Mouse (Mus musculus): ENCODE data around the gene Foxn3. TPM values are rescaled to one million over a fixed set of nuclear protein-coding genes. Genes with fewer than 3 reads are reported as not detected.

The Foxn3 gene
- polyA plus RNA-seq, 1 experiment from 2014 or later, result 41.9 TPM

DNA sequence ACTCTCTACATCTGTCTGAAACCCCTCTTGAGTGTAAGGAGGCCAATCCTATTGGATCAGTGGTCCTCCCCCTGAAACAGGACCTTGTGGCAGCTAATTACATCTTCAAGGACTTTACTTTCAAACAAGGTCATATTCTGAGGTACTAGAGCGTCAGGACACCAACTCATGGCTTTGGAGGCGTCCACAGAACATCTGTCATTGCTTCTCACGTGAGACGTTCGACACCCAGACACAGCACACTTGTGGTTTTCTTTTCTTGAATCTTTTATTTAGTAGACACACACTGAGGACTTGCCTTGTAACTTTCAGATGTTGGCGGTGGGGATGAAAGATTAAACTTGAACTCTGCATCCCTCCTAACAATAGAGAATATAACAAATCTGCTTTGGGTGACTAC is 265.1 kb downstream of the Foxn3 start:
- no peak overlapping the region for H3K27ac ChIP-seq (ENCODE audit: low read depth, low read length)
- ATAC-seq, result no peak
- 73% methylated on average over 6 of the region's 6 CpGs for WGBS
- no peaks in the 10 kb centered on the region for H3K27me3 ChIP-seq (replicated peaks; ENCODE audit: control insufficient read depth, insufficient read depth, low read length)
- no peak overlapping the region for H3K9ac ChIP-seq (ENCODE audit: low read depth, low read length)
- H3K36me3 ChIP-seq (ENCODE audit: control insufficient read depth, insufficient read depth), result no peaks in the 10 kb centered on the region
- TF ChIP-seq CTCF (IDR thresholded peaks at IDR 0.05; ENCODE audit: low read depth), result no peak
- no peaks in the 10 kb centered on the region for H3K4me1 ChIP-seq (replicated peaks; ENCODE audit: control insufficient read depth, insufficient read depth, low read length)
- no peaks in the 10 kb centered on the region for H3K9me3 ChIP-seq (ENCODE audit: control insufficient read depth)
- H3K4me2 ChIP-seq (replicated peaks; ENCODE audit: low read depth), result no peak overlapping the region
- H3K4me3 ChIP-seq (ENCODE audit: low read depth, low read length), result no peak overlapping the region

DNA sequence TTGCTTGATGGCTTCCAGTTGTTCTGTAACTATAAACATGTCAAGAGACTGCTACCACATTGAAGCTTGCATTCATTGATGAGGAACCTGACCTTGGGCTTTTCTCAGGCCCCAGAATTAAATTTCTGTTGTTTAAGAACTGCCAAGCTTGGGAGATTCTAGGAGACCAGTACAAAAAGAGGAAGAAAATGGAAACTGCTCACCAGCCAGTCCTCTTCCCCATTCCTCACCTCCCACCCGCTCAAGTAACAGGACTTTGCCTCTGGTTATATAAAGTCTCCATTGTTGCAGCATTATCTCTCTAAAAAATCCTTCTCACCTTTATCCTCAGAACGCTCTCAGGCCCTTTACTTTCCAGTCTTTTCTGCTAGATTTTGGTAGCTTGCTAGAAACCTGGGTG is 265.6 kb downstream of the Foxn3 start:
- Histone ChIP-seq H3K27ac (ENCODE audit: low read depth, low read length) (no peak overlapping the region), H3K9ac (ENCODE audit: low read depth, low read length) (no peak overlapping the region), H3K9me3 (ENCODE audit: control insufficient read depth) (no peaks in the 10 kb centered on the region), H3K4me1 (replicated peaks; ENCODE audit: control insufficient read depth, insufficient read depth, low read length) (no peaks in the 10 kb centered on the region), H3K4me2 (replicated peaks; ENCODE audit: low read depth) (no peak overlapping the region), H3K36me3 (ENCODE audit: control insufficient read depth, insufficient read depth) (no peaks in the 10 kb centered on the region), H3K4me3 (ENCODE audit: low read depth, low read length) (no peak overlapping the region), H3K27me3 (replicated peaks; ENCODE audit: control insufficient read depth, insufficient read depth, low read length) (no peaks in the 10 kb centered on the region)
- WGBS, result 52% methylated on average over 2 of the region's 2 CpGs
- ATAC-seq, result no peak
- no peak for TF ChIP-seq CTCF (IDR thresholded peaks at IDR 0.05; ENCODE audit: low read depth)

DNA sequence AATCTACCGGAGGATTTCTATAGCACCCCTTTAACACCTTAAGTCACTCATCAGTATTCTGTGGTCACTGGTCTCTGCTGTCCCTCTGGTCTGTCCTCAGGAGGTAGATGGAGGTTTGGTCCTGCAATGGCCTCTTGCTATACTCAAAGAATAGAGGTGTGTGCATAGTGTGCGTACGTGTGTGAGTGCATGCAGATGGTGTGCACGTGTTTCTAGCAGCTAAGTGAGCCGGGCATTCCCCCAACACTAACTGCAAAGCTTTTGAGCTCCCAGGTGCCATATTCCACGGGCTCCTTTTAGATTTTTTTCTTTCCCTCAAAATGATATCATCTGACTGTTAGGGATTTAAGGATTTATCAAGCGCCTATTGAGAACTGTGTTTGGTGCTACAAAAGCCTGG is 269.9 kb downstream of the Foxn3 start:
- H3K27ac ChIP-seq (ENCODE audit: low read depth, low read length), result no peak overlapping the region
- no peak overlapping the region for H3K4me2 ChIP-seq (replicated peaks; ENCODE audit: low read depth)
- no peak overlapping the region for H3K9ac ChIP-seq (ENCODE audit: low read depth, low read length)
- no peak for ATAC-seq
- no peak overlapping the region for H3K4me3 ChIP-seq (ENCODE audit: low read depth, low read length)
- no peak for TF ChIP-seq CTCF (IDR thresholded peaks at IDR 0.05; ENCODE audit: low read depth)
- no peaks in the 10 kb centered on the region for H3K9me3 ChIP-seq (ENCODE audit: control insufficient read depth)
- H3K4me1 ChIP-seq (replicated peaks; ENCODE audit: control insufficient read depth, insufficient read depth, low read length), result no peaks in the 10 kb centered on the region
- no peaks in the 10 kb centered on the region for H3K27me3 ChIP-seq (replicated peaks; ENCODE audit: control insufficient read depth, insufficient read depth, low read length)
- peaks cover 12% of the 10 kb centered on the region for H3K36me3 ChIP-seq (ENCODE audit: control insufficient read depth, insufficient read depth)
- WGBS, result 76% methylated on average over 7 of the region's 7 CpGs

DNA sequence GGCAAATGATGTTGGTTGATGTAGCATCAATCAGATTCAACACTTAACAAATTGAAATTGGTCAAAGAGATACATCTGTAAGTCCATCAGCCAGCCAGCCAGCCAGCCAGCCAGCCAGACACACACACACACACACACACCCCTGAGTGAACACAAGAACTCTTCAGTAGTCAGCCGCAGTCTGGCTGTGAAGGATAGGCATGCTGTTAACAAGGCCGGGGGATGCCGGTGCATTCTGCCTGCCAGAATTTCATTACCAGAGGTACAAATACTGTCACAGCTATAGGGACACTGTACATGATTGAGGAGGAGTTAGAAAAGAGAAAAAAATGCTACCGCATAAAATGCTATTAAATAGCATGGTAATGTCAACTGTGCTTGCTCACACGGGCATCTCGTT is 271.2 kb downstream of the Foxn3 start:
- Histone ChIP-seq H3K4me3 (ENCODE audit: low read depth, low read length) (no peak overlapping the region), H3K27ac (ENCODE audit: low read depth, low read length) (no peak overlapping the region), H3K4me2 (replicated peaks; ENCODE audit: low read depth) (no peak overlapping the region), H3K36me3 (ENCODE audit: control insufficient read depth, insufficient read depth) (peaks cover 14% of the 10 kb centered on the region), H3K9ac (ENCODE audit: low read depth, low read length) (no peak overlapping the region), H3K4me1 (replicated peaks; ENCODE audit: control insufficient read depth, insufficient read depth, low read length) (no peaks in the 10 kb centered on the region), H3K9me3 (ENCODE audit: control insufficient read depth) (no peaks in the 10 kb centered on the region), H3K27me3 (replicated peaks; ENCODE audit: control insufficient read depth, insufficient read depth, low read length) (no peaks in the 10 kb centered on the region)
- no peak for TF ChIP-seq CTCF (IDR thresholded peaks at IDR 0.05; ENCODE audit: low read depth)
- WGBS, result 92% methylated on average over 6 of the region's 6 CpGs
- ATAC-seq, result no peak

DNA sequence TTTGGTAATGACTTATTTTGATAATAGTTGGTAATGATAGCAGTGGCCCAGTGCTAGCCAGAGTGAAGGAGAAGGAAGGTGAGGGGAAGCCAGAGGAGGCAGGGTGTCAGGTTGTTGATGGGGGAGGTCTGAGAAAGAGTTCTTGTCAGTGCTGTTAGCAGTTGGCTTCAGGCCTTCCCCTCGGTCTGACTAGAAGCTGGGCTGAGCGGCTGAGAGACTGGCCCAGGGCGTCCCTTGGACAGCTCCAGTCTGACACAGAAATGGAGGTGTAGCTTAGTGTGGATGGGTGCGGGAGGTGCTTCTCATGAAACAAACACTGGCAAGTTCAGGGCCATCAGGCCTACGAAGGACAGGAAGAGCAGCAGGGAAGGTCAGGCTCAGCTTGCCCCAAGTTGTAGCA is 276.3 kb downstream of the Foxn3 start:
- no peak overlapping the region for H3K9ac ChIP-seq (ENCODE audit: low read depth, low read length)
- WGBS, result 80% methylated on average over 5 of the region's 5 CpGs
- ATAC-seq, result no peak

DNA sequence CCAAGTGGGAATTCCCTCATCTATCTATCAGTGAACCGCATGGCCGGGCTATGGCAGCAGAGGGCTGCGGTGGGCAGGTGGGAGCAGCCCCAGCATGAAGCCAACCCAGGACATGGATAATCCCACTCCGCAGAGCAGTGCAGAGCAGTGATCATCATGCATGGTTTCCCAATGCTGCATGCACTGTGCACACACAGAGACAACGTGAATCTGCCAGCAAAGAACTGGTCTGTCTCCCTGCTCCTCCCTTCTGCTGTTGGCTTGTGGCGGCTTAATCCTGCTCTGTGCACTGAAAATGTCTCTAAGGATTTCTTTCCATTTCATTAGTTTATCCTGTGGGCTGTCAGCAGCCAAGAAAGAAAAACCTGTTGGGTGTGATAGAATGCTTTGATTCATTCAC is 276.7 kb downstream of the Foxn3 start:
- no peak for ATAC-seq
- no peaks in the 10 kb centered on the region for H3K27me3 ChIP-seq (replicated peaks; ENCODE audit: control insufficient read depth, insufficient read depth, low read length)
- H3K36me3 ChIP-seq (ENCODE audit: control insufficient read depth, insufficient read depth), result peaks cover 16% of the 10 kb centered on the region
- no peak overlapping the region for H3K4me2 ChIP-seq (replicated peaks; ENCODE audit: low read depth)
- no peak overlapping the region for H3K4me3 ChIP-seq (ENCODE audit: low read depth, low read length)
- 91% methylated on average over 6 of the region's 6 CpGs for WGBS
- no peak overlapping the region for H3K9ac ChIP-seq (ENCODE audit: low read depth, low read length)
- TF ChIP-seq CTCF (IDR thresholded peaks at IDR 0.05; ENCODE audit: low read depth), result no peak
- H3K9me3 ChIP-seq (ENCODE audit: control insufficient read depth), result no peaks in the 10 kb centered on the region
- no peaks in the 10 kb centered on the region for H3K4me1 ChIP-seq (replicated peaks; ENCODE audit: control insufficient read depth, insufficient read depth, low read length)
- H3K27ac ChIP-seq (ENCODE audit: low read depth, low read length), result no peak overlapping the region

More for the DNA sequence above, 276.3 kb downstream of the Foxn3 start:
- no peak overlapping the region for H3K4me2 ChIP-seq (replicated peaks; ENCODE audit: low read depth)
- peaks cover 16% of the 10 kb centered on the region for H3K36me3 ChIP-seq (ENCODE audit: control insufficient read depth, insufficient read depth)
- TF ChIP-seq CTCF (IDR thresholded peaks at IDR 0.05; ENCODE audit: low read depth), result no peak
- H3K4me3 ChIP-seq (ENCODE audit: low read depth, low read length), result no peak overlapping the region
- no peaks in the 10 kb centered on the region for H3K27me3 ChIP-seq (replicated peaks; ENCODE audit: control insufficient read depth, insufficient read depth, low read length)
- no peaks in the 10 kb centered on the region for H3K4me1 ChIP-seq (replicated peaks; ENCODE audit: control insufficient read depth, insufficient read depth, low read length)
- no peak overlapping the region for H3K27ac ChIP-seq (ENCODE audit: low read depth, low read length)
- no peaks in the 10 kb centered on the region for H3K9me3 ChIP-seq (ENCODE audit: control insufficient read depth)

DNA sequence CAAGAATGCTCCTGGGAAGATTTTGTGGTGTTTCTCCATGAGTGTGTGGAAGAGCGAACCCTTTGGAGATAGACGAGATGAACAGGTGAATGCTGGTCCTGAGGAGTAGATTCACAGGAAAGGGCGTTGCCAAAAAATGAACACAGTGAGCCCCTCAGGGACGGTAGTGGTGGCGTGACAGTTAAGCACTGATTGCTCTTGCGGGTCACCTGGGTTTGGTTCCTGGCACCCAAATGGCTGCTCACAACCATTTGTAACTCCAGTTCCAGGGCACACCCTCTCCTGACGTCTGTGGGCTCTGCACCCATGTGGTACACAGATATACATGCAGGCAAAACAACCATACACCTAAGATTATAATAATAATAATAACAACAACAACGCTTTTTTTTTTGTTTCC is 277.7 kb downstream of the Foxn3 start:
- no peaks in the 10 kb centered on the region; the same call in 1 of the 2 replicates for H3K4me1 ChIP-seq (replicated peaks; ENCODE audit: control insufficient read depth, insufficient read depth, low read length)
- 83% methylated on average over 8 of the region's 8 CpGs for WGBS
- H3K4me2 ChIP-seq (replicated peaks; ENCODE audit: low read depth), result no peak overlapping the region
- no peak overlapping the region for H3K9ac ChIP-seq (ENCODE audit: low read depth, low read length)
- no peaks in the 10 kb centered on the region for H3K9me3 ChIP-seq (ENCODE audit: control insufficient read depth)
- ATAC-seq, result no peak
- no peak overlapping the region for H3K4me3 ChIP-seq (ENCODE audit: low read depth, low read length)
- no peak for TF ChIP-seq CTCF (IDR thresholded peaks at IDR 0.05; ENCODE audit: low read depth)
- H3K36me3 ChIP-seq (ENCODE audit: control insufficient read depth, insufficient read depth), result peaks cover 10% of the 10 kb centered on the region
- H3K27me3 ChIP-seq (replicated peaks; ENCODE audit: control insufficient read depth, insufficient read depth, low read length), result no peaks in the 10 kb centered on the region
- no peak overlapping the region for H3K27ac ChIP-seq (ENCODE audit: low read depth, low read length)

Measured in intestine, postnatal 0 days (tissue).